Mouse (Mus musculus) intestine, embryonic 16.5 days (tissue): ENCODE results near the gene Kazald1. TPM values are rescaled to one million over a fixed set of nuclear protein-coding genes. Genes with fewer than 3 reads are reported as not detected.
"Not testable (repeated sequence)": the region's sequence is repeated elsewhere in the genome, so short reads cannot be mapped to it uniquely, and the experiment has no call there.

Source experiments
- ATAC-seq: fragments of 200-750 bp; cut with Nextera tagmentation; 2 replicates; pipeline ENCODE4 v1.8.0; 2017; ENCODE audit warnings: moderate TSS enrichment, moderate library complexity
- H3K27ac ChIP-seq: fragments of 300-500 bp; sonication (generic); 2 replicates; pipeline ENCODE4 v1.5.1; 2014; ENCODE audit warnings: mild to moderate bottlenecking, low read length
- H3K27me3 ChIP-seq: fragments of 300-500 bp; sonication (generic); replicated peaks from 2 replicates; pipeline ENCODE4 v1.6.1; 2014; ENCODE audit warnings: low read length, control low read depth, mixed read lengths; ENCODE audit not compliant: control insufficient read depth, insufficient read depth
- H3K36me3 ChIP-seq: fragments of 300-500 bp; sonication (generic); 2 replicates; pipeline ENCODE4 v1.6.1; 2014; ENCODE audit warnings: low read length, control low read depth; ENCODE audit not compliant: control insufficient read depth, insufficient read depth
- H3K4me1 ChIP-seq: fragments of 300-500 bp; sonication (generic); 2 replicates; pipeline ENCODE4 v1.6.1; 2014; ENCODE audit warnings: low read length, control low read depth, mixed read lengths; ENCODE audit not compliant: control insufficient read depth, insufficient read depth
- H3K4me2 ChIP-seq: fragments of 300-500 bp; sonication (generic); 2 replicates; pipeline ENCODE4 v1.6.1; 2014; ENCODE audit warnings: low read depth, low read length, control low read depth
- H3K4me3 ChIP-seq: fragments of 300-500 bp; sonication (generic); 2 replicates; pipeline ENCODE4 v1.5.1; 2014; ENCODE audit warnings: mild to moderate bottlenecking, low read length
- H3K9ac ChIP-seq: fragments of 300-500 bp; sonication (generic); 2 replicates; pipeline ENCODE4 v1.6.1; 2014; ENCODE audit warnings: low read depth, low read length
- H3K9me3 ChIP-seq: fragments of 300-500 bp; sonication (generic); 2 replicates; pipeline ENCODE4 v1.6.1; 2016; ENCODE audit warnings: low read length, control low read depth; ENCODE audit not compliant: control insufficient read depth
- WGBS: fragments of 180-500 bp; shearing (Covaris S2); extraction: QIAGEN DNeasy Blood & Tissue Kit; methylation state at CpG from one replicate; pipeline ENCODE4 v1.1.7; 2014; 5-methylcytosine and 5-hydroxymethylcytosine counted together
- polyA plus RNA-seq: library from polyadenylated mRNA; unstranded; fragments of >200 nt; fragmentation: Nextera tagmentation; extraction: Ambion mirVana; gene quantifications from 2 replicates; pipeline ENCODE4 v1.2.1, GENCODE M21; 2015

The Kazald1 gene
- polyA plus RNA-seq, 1 experiment from 2014 or later = 2.0 TPM

GRCm38 (mm10) chr19:45031780-45032179, 43.3 kb upstream of the Kazald1 start:
- WGBS = 9% methylated on average over 4 of the region's 4 CpGs
- H3K9me3 ChIP-seq = no peaks in the 10 kb centered on the region
- peak; percentile 65 for ATAC-seq
- H3K27ac ChIP-seq = no peak overlapping the region
- no peak overlapping the region for H3K4me3 ChIP-seq
- H3K9ac ChIP-seq = no peak overlapping the region
- H3K4me2 ChIP-seq = no peak overlapping the region
- peaks cover 30% of the 10 kb centered on the region for H3K4me1 ChIP-seq
- H3K36me3 ChIP-seq = peaks cover 6% of the 10 kb centered on the region; the same call in 1 of the 2 replicates
- no peaks in the 10 kb centered on the region for H3K27me3 ChIP-seq

DNA sequence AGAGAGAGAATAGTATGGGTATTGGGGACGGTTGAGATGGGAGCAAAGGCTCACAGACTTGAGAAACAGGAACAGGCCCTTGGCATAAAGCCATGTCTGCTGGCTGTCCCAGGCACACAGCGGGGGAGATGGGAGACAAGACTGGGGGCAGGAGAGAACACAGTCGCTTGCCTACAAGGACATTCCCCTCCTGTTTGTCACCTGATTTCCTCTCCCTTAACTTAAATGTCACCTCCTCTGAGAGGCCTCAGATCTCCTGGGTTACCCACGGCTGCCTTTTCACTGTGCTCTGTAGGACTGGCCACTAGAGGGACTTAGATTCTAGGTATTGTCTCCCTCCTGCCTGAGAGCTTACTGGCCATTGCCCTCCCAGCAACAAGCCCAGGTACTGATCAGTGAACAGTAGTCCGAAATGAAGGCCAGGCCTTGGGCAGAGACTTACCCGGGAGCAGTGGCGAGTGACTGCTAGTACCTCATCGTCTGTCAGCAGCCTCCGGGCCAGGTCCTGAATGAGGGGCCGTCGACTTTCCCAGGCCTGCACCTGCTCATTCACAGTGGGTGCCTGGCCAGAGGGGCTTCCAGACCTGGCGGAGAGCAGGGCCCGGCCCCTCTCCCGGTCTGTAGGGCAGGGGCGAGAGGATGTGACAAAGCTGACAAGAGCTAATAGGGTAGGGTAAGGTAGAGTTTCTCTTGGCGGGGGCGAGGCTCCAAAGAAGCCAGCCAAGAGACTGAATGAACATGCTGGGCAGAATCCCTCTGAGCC, 42.3 kb upstream of the Kazald1 start:
- 60% methylated on average over 17 of the region's 17 CpGs for WGBS
- H3K36me3 ChIP-seq = no peaks in the 10 kb centered on the region; the same call in 1 of the 2 replicates
- H3K27me3 ChIP-seq = no peaks in the 10 kb centered on the region
- no peak for ATAC-seq
- no peak overlapping the region for H3K27ac ChIP-seq
- H3K4me1 ChIP-seq = peaks cover 23% of the 10 kb centered on the region
- H3K4me2 ChIP-seq = no peak overlapping the region
- H3K4me3 ChIP-seq = no peak overlapping the region
- no peaks in the 10 kb centered on the region for H3K9me3 ChIP-seq
- H3K9ac ChIP-seq = no peak overlapping the region; the same call in 1 of the 2 replicates

GRCm38 (mm10) chr19:45036867-45037266, 38.2 kb upstream of the Kazald1 start:
- Histone ChIP-seq H3K27me3 (peaks cover 17% of the 10 kb centered on the region; the same call in 1 of the 2 replicates), H3K27ac (no peak overlapping the region), H3K36me3 (no peaks in the 10 kb centered on the region), H3K9me3 (no peaks in the 10 kb centered on the region), H3K4me3 (no peak overlapping the region), H3K4me2 (no peak overlapping the region), H3K4me1 (peaks cover 7% of the 10 kb centered on the region; the same call in 1 of the 2 replicates), H3K9ac (no peak overlapping the region)
- ATAC-seq = no peak
- WGBS = 39% methylated on average over 16 of the region's 16 CpGs

DNA sequence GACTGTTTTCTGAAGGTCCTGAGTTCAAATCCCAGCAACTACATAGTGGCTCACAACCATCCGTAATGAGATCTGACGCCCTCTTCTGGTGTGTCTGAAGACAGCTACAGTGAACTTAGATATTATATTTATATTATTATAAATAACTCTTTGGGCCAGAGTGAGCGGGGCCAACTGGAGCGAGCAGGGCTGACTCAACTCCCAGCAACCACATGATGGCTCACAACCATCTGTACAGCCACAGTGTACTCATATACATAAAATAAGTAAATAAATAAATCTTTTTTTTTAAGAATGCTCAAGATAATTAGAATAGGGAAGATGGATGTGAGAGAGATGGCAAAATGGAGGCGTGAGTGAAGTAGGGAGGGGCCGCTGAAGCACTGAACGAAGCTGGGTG, 36.8 kb upstream of the Kazald1 start:
- peaks cover 17% of the 10 kb centered on the region; the same call in 1 of the 2 replicates for H3K27me3 ChIP-seq
- 87% methylated on average over 7 of the region's 7 CpGs for WGBS
- not testable (repeated sequence) for ATAC-seq, H3K4me1 ChIP-seq, H3K36me3 ChIP-seq, H3K4me2 ChIP-seq, H3K4me3 ChIP-seq, H3K27ac ChIP-seq, H3K9ac ChIP-seq, H3K9me3 ChIP-seq

DNA sequence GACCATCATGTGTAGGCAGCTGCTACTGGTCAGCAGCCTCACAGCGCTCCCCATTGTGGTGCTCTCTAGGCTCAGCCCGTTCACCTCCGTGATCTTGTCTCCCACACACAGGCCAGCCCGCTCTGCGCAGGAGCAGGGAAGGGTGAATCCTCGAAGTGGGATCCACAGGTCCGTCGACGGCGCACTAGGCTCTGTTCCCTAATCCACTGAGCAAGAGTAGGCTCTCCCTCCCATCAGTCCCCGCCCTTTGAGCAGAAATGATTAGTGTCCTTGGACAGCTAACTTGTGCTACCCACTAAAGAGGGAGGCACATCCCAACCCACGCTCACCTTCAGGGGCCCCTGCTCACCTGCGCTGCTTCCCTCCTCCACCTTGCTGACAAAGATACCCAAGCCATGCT, 34.8 kb upstream of the Kazald1 start:
- Histone ChIP-seq H3K4me1 (0 out of 2 replicates have a peak, but pooled peaks cover 2% of the 10 kb centered on the region), H3K4me2 (no peak overlapping the region), H3K4me3 (no peak overlapping the region), H3K36me3 (no peaks in the 10 kb centered on the region), H3K9ac (no peak overlapping the region), H3K27ac (no peak overlapping the region), H3K9me3 (no peaks in the 10 kb centered on the region), H3K27me3 (peaks cover 17% of the 10 kb centered on the region; the same call in 1 of the 2 replicates)
- WGBS = 43% methylated on average over 13 of the region's 13 CpGs
- ATAC-seq = no peak

DNA sequence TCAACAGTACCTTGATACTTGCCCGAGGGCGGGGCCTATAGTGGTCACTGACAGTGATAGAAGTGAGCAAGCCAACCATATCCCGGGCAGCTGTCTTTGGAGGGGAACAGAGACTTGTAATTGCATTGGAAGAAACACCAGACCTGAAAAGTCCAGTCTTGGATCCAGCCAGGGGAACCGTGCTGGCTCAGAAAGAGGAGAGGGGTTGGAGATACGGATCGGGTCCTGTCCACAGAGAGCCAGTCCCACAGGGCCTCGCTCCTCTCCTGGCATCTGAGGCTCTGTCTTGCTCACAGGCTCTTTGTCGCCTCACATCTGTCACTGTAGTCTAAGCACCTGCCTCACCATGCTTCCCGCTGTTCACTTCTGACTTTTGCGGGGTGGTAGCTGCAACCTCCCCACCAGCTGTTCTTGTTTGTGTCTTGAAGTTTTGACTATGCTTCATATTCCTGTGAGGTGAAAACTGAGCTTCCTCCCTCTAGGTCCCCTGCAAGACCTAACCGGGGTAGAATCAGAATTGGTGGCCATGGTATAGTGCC, 30.6 kb upstream of the Kazald1 start:
- 73% methylated on average over 11 of the region's 11 CpGs for WGBS
- no peak overlapping the region for H3K4me3 ChIP-seq
- no peak overlapping the region for H3K27ac ChIP-seq
- peaks cover 18% of the 10 kb centered on the region for H3K4me1 ChIP-seq
- H3K9ac ChIP-seq = no peak overlapping the region
- H3K27me3 ChIP-seq = peaks cover 12% of the 10 kb centered on the region; the same call in 1 of the 2 replicates
- no peak overlapping the region for H3K4me2 ChIP-seq
- no peaks in the 10 kb centered on the region for H3K9me3 ChIP-seq
- no peak for ATAC-seq
- H3K36me3 ChIP-seq = no peaks in the 10 kb centered on the region

- no peak overlapping the region for H3K27ac ChIP-seq
- no peaks in the 10 kb centered on the region for H3K36me3 ChIP-seq
- no peaks in the 10 kb centered on the region for H3K9me3 ChIP-seq
- peaks cover 18% of the 10 kb centered on the region for H3K4me1 ChIP-seq
- whole genome bisulfite sequencing = 53% methylated on average over 15 of the region's 15 CpGs
- 0 out of 2 replicates have a peak, but pooled peaks cover 5% of the 10 kb centered on the region for H3K27me3 ChIP-seq
- no peak for ATAC-seq
- H3K9ac ChIP-seq = no peak overlapping the region
- no peak overlapping the region for H3K4me2 ChIP-seq
- H3K4me3 ChIP-seq = no peak overlapping the region
These were observed 29.8 kb upstream of the Kazald1 start for GRCm38 (mm10) chr19:45045236-45045635.

- H3K4me2 ChIP-seq = peak within 1 kb of the TSS; percentile 91
- 81% methylated on average over 5 of the region's 5 CpGs for WGBS
- peak within 1 kb of the TSS; percentile 52 for H3K4me3 ChIP-seq
- no peak for ATAC-seq
- peak within 1 kb of the TSS; percentile 73 for H3K9ac ChIP-seq
- no peak within 1 kb of the TSS for H3K27ac ChIP-seq
- no peaks in the 10 kb centered on the region for H3K9me3 ChIP-seq
- no peaks in the 10 kb centered on the region for H3K36me3 ChIP-seq
- peaks cover 18% of the 10 kb centered on the region for H3K4me1 ChIP-seq
- 0 out of 2 replicates have a peak, but pooled peaks cover under 1% of the 10 kb centered on the region for H3K27me3 ChIP-seq
These were observed 29.4 kb upstream of the Kazald1 start, which contains the start of gene Pdzd7 for GRCm38 (mm10) chr19:45045651-45046050. Gene Pdzd7 (minus strand): TSS chr19:45045717.

DNA sequence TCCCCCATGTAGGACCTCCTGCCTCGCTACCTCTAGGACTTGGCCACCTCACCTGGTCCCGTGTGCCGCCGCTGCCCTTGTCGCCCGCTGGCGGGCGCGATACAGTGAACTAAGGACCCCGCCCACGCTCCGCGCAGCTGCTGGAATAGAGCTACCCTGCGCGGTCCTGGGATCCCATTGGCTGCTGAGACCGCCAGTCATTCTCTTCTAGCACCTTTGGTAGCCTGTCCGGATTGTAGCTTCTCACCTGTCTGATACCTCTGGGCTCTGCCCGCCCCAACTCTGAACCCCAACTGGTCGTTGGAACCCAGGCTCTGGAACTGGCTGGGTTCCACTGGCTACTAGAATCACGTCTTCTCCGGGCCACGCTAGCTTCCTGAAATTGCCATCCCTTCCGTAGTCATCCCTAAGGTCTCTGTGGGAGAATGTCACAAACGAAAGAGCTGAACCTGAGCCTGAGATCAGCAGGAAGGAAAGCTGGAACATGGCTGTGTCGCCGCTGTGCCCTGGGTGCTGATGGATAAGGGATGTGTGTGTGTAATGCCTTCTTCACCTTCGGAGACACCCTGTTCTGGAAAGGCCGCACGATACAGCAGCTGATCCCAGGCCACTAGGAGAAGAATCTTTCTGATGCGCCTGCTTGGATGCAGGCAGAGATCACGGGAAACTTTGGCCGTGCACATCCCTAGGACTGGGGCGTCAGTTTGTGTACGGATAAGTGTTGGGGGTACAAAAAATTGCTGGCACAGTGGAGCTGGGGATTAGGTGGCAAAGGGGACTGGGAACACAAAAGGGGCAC, 28.3 kb upstream of the Kazald1 start:
- peak overlapping the region; percentile 92 for H3K27ac ChIP-seq
- H3K4me3 ChIP-seq = peak overlapping the region; percentile 52
- peak overlapping the region; percentile 73 for H3K9ac ChIP-seq
- no peaks in the 10 kb centered on the region for H3K36me3 ChIP-seq
- WGBS = 1% methylated on average over 34 of the region's 34 CpGs
- no peaks in the 10 kb centered on the region for H3K27me3 ChIP-seq
- ATAC-seq = peak; percentile 73
- H3K9me3 ChIP-seq = no peaks in the 10 kb centered on the region
- H3K4me2 ChIP-seq = peak overlapping the region; percentile 91
- peaks cover 18% of the 10 kb centered on the region for H3K4me1 ChIP-seq
